Mouse (Mus musculus) C2C12 (cell line): Measurements from ENCODE around the gene Calhm3.

Experiments used
- CTCF ChIP-seq: IDR thresholded peaks from one replicate; pipeline ENCODE4 v1.5.1; 2011; ENCODE audit not compliant: control insufficient read depth, insufficient read depth, insufficient read length
- FOSL1 ChIP-seq: IDR thresholded peaks from one replicate; pipeline ENCODE4 v1.8.0; 2011; ENCODE audit warnings: mild to moderate bottlenecking, low read length; ENCODE audit not compliant: poor library complexity, insufficient read depth, severe bottlenecking
- MAX ChIP-seq: IDR thresholded peaks from one replicate; pipeline ENCODE4 v1.6.1; 2011; ENCODE audit warnings: mild to moderate bottlenecking, control low read depth
- MYOD1 ChIP-seq: IDR thresholded peaks from one replicate; pipeline ENCODE4 v1.6.1; 2011; ENCODE audit warnings: low read depth; ENCODE audit not compliant: control insufficient read depth, insufficient read length
- USF1 ChIP-seq: IDR thresholded peaks from one replicate; pipeline ENCODE4 v1.6.1; 2011; ENCODE audit warnings: low read depth, mild to moderate bottlenecking, control low read depth, moderate library complexity

DNA sequence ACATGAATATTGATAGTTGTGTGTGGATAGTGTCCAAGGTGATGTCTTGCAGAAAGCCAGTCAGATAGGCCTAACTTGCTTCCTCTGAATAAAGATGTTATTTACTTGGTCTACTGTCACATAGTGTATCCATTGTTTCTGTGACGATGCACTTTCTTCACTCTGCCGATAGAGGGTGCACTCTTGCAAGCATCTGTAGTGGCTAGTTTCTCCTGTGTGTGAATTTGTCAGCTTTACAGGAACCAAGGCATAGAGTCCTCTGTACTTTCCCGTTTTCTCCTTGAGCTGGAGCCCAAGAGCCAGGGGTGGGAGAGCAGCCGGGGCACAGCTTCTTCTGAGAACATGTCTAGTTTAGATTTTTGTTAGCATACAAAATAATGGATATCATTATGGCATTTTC is 36.5 kb downstream of the Calhm3 start:
- TF ChIP-seq CTCF (peak; percentile 62), USF1 (no peak), MAX (no peak), MYOD1 (no peak), FOSL1 (no peak)
